Mouse (Mus musculus): ENCODE data around the gene Plin5. TPM values are rescaled to one million over a fixed set of nuclear protein-coding genes. Genes with fewer than 3 reads are reported as not detected.

The Plin5 gene
- total and polyA plus RNA-seq, 3 experiments = not detected

DNA sequence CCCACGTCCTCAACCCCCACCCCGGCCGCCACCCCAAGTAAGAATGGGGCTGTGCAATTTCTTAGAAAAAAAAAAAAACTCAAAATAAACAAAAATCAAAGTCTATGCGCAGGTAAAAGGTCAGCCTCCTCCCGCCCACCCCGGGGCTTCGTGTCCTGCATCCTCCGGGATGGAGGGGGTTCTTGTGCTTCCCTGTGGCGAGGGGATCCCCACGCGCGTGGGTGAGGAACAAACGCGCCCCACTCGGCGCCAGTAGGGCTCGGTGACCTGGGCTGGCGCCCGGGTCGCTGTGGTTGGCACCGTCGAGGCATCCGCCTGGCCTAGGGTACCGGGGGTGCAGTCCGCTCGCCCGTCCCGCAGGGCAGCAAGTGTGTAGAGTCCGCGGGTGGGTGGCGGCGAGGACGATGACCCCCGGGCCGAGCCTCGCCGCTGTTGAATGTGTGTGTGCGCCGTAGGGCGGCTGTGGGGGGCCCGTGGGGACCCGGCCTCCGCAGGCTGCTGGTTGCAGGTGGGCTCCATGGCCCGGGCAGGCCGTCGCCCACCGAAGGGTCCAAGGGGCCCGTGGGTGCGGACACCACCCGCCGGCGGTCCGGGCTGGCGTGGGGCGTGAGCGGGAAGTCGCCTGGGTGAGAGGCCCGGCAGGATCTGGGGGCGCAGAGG is 6.4 kb upstream of the Plin5 start:
- no peaks in the 10 kb centered on the region for H3K79me2 ChIP-seq (ENCODE audit: control insufficient read depth, insufficient read depth, low read length, poor library complexity)
- H3K27me3 ChIP-seq (ENCODE audit: control insufficient read depth in 1 of 2, insufficient read depth in 2 of 2, low read length in 2 of 2) = no peaks in the 10 kb centered on the region
- no peaks in the 10 kb centered on the region for H3K4me1 ChIP-seq (ENCODE audit: control insufficient read depth in 1 of 2, insufficient read depth in 2 of 2, low read length in 2 of 2)
- H3K9ac ChIP-seq (ENCODE audit: control insufficient read depth, low read depth, low read length, poor library complexity, severe bottlenecking) = no peak overlapping the region
- H3K36me3 ChIP-seq (ENCODE audit: control insufficient read depth in 1 of 2, insufficient read depth in 2 of 2, low read length in 2 of 2) = no peaks in the 10 kb centered on the region
- DNase-seq (ENCODE audit: low read depth, low spot score) = no peak
- H3K9me3 ChIP-seq (replicated peaks; ENCODE audit: insufficient read depth, low read length) = no peaks in the 10 kb centered on the region
- no peak overlapping the region for H3K27ac ChIP-seq (ENCODE audit: control insufficient read depth, low read depth, low read length)
- no peak for TF ChIP-seq UBTF (IDR thresholded peaks at IDR 0.05; ENCODE audit: borderline replicate concordance, insufficient read depth, low read depth, low read length)
- no peak for TF ChIP-seq MAZ (IDR thresholded peaks at IDR 0.05; ENCODE audit: low read depth, low read length)
- no peak for TF ChIP-seq POLR2A (IDR thresholded peaks at IDR 0.05; ENCODE audit: control insufficient read depth in 1 of 2, insufficient read depth in 1 of 2, low read depth in 1 of 2, low read length in 2 of 2, poor library complexity in 1 of 2)
- no peak for TF ChIP-seq SIN3A (IDR thresholded peaks at IDR 0.05; ENCODE audit: low read length)
- TF ChIP-seq ZKSCAN1 (IDR thresholded peaks at IDR 0.05; ENCODE audit: low read depth, low read length) = no peak
- no peak for TF ChIP-seq USF1 (IDR thresholded peaks at IDR 0.05; ENCODE audit: low read depth, low read length)
- TF ChIP-seq TBP (IDR thresholded peaks at IDR 0.05; ENCODE audit: low read depth, low read length) = no peak
- no peak for TF ChIP-seq NRF1 (IDR thresholded peaks at IDR 0.05; ENCODE audit: insufficient read depth, low read depth, low read length, poor library complexity, severe bottlenecking)
- no peak for TF ChIP-seq CHD1 (IDR thresholded peaks at IDR 0.05; ENCODE audit: low read depth, low read length)
- H3K4me3 ChIP-seq (ENCODE audit: control insufficient read depth in 1 of 2, insufficient read depth in 1 of 2, low read depth in 2 of 2, low read length in 2 of 2) = no peak overlapping the region

DNA sequence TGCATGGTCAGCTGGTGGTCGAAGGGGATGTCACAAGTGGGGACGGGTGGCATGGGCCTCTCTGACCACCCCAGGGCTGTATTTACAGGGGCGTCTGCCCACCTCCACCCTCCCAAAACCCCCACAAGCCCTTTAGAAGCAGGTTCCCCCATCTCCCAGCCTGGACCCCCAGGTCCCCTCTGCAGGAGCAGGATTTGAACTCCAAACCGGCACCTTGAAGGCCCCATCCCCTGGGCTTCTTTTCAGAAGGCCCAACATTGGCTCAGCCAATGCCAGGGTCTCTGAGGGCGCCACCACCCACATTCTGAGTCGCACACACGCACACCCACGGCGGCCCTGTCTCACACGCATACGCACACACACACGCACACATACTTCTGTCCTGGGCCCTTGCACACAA is 5.8 kb upstream of the Plin5 start:
- H3K9me3 ChIP-seq (replicated peaks; ENCODE audit: insufficient read depth, low read length) = no peaks in the 10 kb centered on the region
- H3K27me3 ChIP-seq (ENCODE audit: control insufficient read depth in 1 of 2, insufficient read depth in 2 of 2, low read length in 2 of 2) = no peaks in the 10 kb centered on the region
- no peaks in the 10 kb centered on the region for H3K4me1 ChIP-seq (ENCODE audit: control insufficient read depth in 1 of 2, insufficient read depth in 2 of 2, low read length in 2 of 2)
- TF ChIP-seq ZMIZ1 (IDR thresholded peaks at IDR 0.05; ENCODE audit: low read depth, low read length) (no peak), ZC3H11A (IDR thresholded peaks at IDR 0.05; ENCODE audit: low read depth, low read length) (no peak), CTCF (IDR thresholded peaks at IDR 0.05 in 2 of 3, conservative IDR thresholded peaks at IDR 0.05 in 1 of 3; ENCODE audit: control insufficient read depth in 1 of 3, insufficient read depth in 1 of 3, low read depth in 2 of 3, low read length in 3 of 3, poor library complexity in 1 of 3, severe bottlenecking in 1 of 3) (no peak), USF1 (IDR thresholded peaks at IDR 0.05; ENCODE audit: low read depth, low read length) (no peak), E2F4 (IDR thresholded peaks at IDR 0.05; ENCODE audit: borderline replicate concordance, low read depth, low read length) (no peak), HCFC1 (IDR thresholded peaks at IDR 0.05; ENCODE audit: low read depth, low read length) (no peak), MAZ (IDR thresholded peaks at IDR 0.05; ENCODE audit: low read depth, low read length) (no peak)
- DNase-seq (ENCODE audit: low read depth, low spot score) = no peak
- no peak overlapping the region for H3K9ac ChIP-seq (ENCODE audit: control insufficient read depth, low read depth, low read length, poor library complexity, severe bottlenecking)
- H3K36me3 ChIP-seq (ENCODE audit: control insufficient read depth in 1 of 2, insufficient read depth in 2 of 2, low read length in 2 of 2) = no peaks in the 10 kb centered on the region
- H3K79me2 ChIP-seq (ENCODE audit: control insufficient read depth, insufficient read depth, low read length, poor library complexity) = no peaks in the 10 kb centered on the region
- no peak overlapping the region for H3K4me3 ChIP-seq (ENCODE audit: control insufficient read depth in 1 of 2, insufficient read depth in 1 of 2, low read depth in 2 of 2, low read length in 2 of 2)
- no peak overlapping the region for H3K27ac ChIP-seq (ENCODE audit: control insufficient read depth, low read depth, low read length)

DNA sequence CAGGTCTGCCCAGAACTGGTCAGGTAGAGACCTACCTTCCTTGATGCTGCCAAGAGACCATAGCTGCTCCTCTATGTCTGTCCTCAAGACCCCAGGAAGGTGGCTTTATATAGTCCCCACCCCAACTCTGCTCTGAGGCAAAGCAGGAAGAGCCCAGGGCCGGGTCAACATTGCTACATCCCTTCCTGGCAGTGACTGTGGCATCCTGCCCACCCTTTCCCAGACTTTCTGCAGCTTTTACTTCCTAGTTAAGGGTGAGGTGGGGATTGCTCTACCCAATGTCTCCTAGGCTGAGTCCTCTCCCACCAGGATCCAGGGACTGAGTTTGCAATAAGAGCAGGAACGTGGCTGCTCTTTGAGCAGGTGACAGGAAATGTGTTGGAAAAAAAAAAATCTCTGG is 4.4 kb upstream of the Plin5 start, which contains the start of gene Lrg1:
Gene Lrg1, minus strand, starts transcription at position 176 of the 400 bp plus-strand sequence.
- H3K27ac ChIP-seq (ENCODE audit: control insufficient read depth, low read depth, low read length) = no peak within 1 kb of the TSS
- H3K4me1 ChIP-seq (ENCODE audit: control insufficient read depth in 1 of 2, insufficient read depth in 2 of 2, low read length in 2 of 2) = no peaks in the 10 kb centered on the region
- H3K4me3 ChIP-seq (ENCODE audit: control insufficient read depth in 1 of 2, insufficient read depth in 1 of 2, low read depth in 2 of 2, low read length in 2 of 2) = no peak within 1 kb of the TSS
- no peak for DNase-seq (ENCODE audit: low read depth, low spot score)
- H3K36me3 ChIP-seq (ENCODE audit: control insufficient read depth in 1 of 2, insufficient read depth in 2 of 2, low read length in 2 of 2) = no peaks in the 10 kb centered on the region
- no peaks in the 10 kb centered on the region for H3K9me3 ChIP-seq (replicated peaks; ENCODE audit: insufficient read depth, low read length)
- no peak within 1 kb of the TSS for H3K9ac ChIP-seq (ENCODE audit: control insufficient read depth, low read depth, low read length, poor library complexity, severe bottlenecking)
- no peaks in the 10 kb centered on the region for H3K27me3 ChIP-seq (ENCODE audit: control insufficient read depth in 1 of 2, insufficient read depth in 2 of 2, low read length in 2 of 2)
- no peaks in the 10 kb centered on the region for H3K79me2 ChIP-seq (ENCODE audit: control insufficient read depth, insufficient read depth, low read length, poor library complexity)
- TF ChIP-seq POLR2AphosphoS5 (IDR thresholded peaks at IDR 0.05; ENCODE audit: borderline replicate concordance, low read depth, low read length) = no peak
- TF ChIP-seq EP300 (IDR thresholded peaks at IDR 0.05; ENCODE audit: low read depth in 1 of 2, low read length in 2 of 2) = no peak
- TF ChIP-seq MAFK (IDR thresholded peaks at IDR 0.05; ENCODE audit: borderline replicate concordance, low read depth, low read length) = no peak
- TF ChIP-seq SIN3A (IDR thresholded peaks at IDR 0.05; ENCODE audit: low read length) = no peak
- TF ChIP-seq NRF1 (IDR thresholded peaks at IDR 0.05; ENCODE audit: insufficient read depth, low read depth, low read length, poor library complexity, severe bottlenecking) = no peak
- TF ChIP-seq ZKSCAN1 (IDR thresholded peaks at IDR 0.05; ENCODE audit: low read depth, low read length) = no peak
- no peak for TF ChIP-seq CTCF (IDR thresholded peaks at IDR 0.05 in 2 of 3, conservative IDR thresholded peaks at IDR 0.05 in 1 of 3; ENCODE audit: control insufficient read depth in 1 of 3, insufficient read depth in 1 of 3, low read depth in 2 of 3, low read length in 3 of 3, poor library complexity in 1 of 3, severe bottlenecking in 1 of 3)
- TF ChIP-seq CHD1 (IDR thresholded peaks at IDR 0.05; ENCODE audit: low read depth, low read length) = no peak
- no peak for TF ChIP-seq KAT2A (conservative IDR thresholded peaks at IDR 0.05; ENCODE audit: low read depth, low read length)
- TF ChIP-seq RCOR1 (IDR thresholded peaks at IDR 0.05; ENCODE audit: low read depth, low read length) = no peak
- no peak for TF ChIP-seq RAD21 (IDR thresholded peaks at IDR 0.05; ENCODE audit: low read depth, low read length)
- no peak for TF ChIP-seq ZNF384 (IDR thresholded peaks at IDR 0.05; ENCODE audit: low read depth, low read length)
- no peak for TF ChIP-seq GABPA (IDR thresholded peaks at IDR 0.05; ENCODE audit: low read depth, low read length)
